Comparison of ENCODE assay signal across 8 mouse cellular contexts in genomic region chr5:75044310-75044904, GRCm38 (mm10). TPM values are rescaled to one million over a fixed set of nuclear protein-coding genes. Genes with fewer than 3 reads are reported as not detected.
A peak's percentile ranks its signal among the peaks of the same experiment; 100 is the strongest.
DNase-seq lines count a peak whose midpoint lies in the region; ATAC-seq lines count a peak whose summit lies in the region.

Chic2 (minus strand) TSS chr5:75044774.

- peak within 1 kb of the TSS; percentile 100 for H3K4me3 ChIP-seq in brown adipose tissue, adult 24 weeks (ENCODE audit: insufficient read depth, low read depth, low read length)
- peak within 1 kb of the TSS; percentile 96 to 99 for H3K4me3 ChIP-seq in heart, embryonic 14.5 days (ENCODE audit: control insufficient read depth in 1 of 2, insufficient read depth in 1 of 2, low read depth in 1 of 2, low read length in 2 of 2)
- peak within 1 kb of the TSS; percentile 94 for H3K4me3 ChIP-seq in liver, embryonic 13.5 days (replicated peaks)
- peak within 1 kb of the TSS; percentile 97 for H3K4me3 ChIP-seq in stomach, embryonic 14.5 days (ENCODE audit: low read depth, low read length)

- peak within 1 kb of the TSS; percentile 86 for H3K27ac ChIP-seq in brown adipose tissue, adult 24 weeks (replicated peaks; ENCODE audit: low read depth, low read length)
- H3K27ac ChIP-seq in heart, embryonic 14.5 days (replicated peaks in 1 of 2; ENCODE audit: control insufficient read depth in 1 of 2, insufficient read depth in 1 of 2, low read depth in 2 of 2, low read length in 2 of 2) = peak within 1 kb of the TSS; percentile 76 to 84
- peak within 1 kb of the TSS; percentile 88 for H3K27ac ChIP-seq in liver, embryonic 13.5 days
- peak within 1 kb of the TSS; percentile 88 for H3K27ac ChIP-seq in stomach, embryonic 14.5 days (ENCODE audit: low read length)

- H3K27me3 ChIP-seq in heart, embryonic 14.5 days (ENCODE audit: control insufficient read depth, insufficient read depth, low read length) = no peaks in the 10 kb centered on the region
- H3K27me3 ChIP-seq in liver, embryonic 13.5 days = 0 out of 2 replicates have a peak, but pooled peaks cover 9% of the 10 kb centered on the region
- no peaks in the 10 kb centered on the region for H3K27me3 ChIP-seq in stomach, embryonic 14.5 days (ENCODE audit: control insufficient read depth, insufficient read depth, low read length)

- peak; percentile 87 for ATAC-seq in erythroid progenitor cell, adult 5-6 weeks (replicated peaks; ENCODE audit: low FRiP score, poor library complexity, severe bottlenecking)
- ATAC-seq in heart, embryonic 14.5 days (ENCODE audit: insufficient number of reproducible peaks, insufficient read depth, low FRiP score, low read depth) = peak; percentile 82
- ATAC-seq in liver, embryonic 13.5 days (ENCODE audit: low read depth) = peak; percentile 90
- ATAC-seq in stomach, embryonic 14.5 days (ENCODE audit: insufficient number of reproducible peaks, insufficient read depth, low FRiP score, low read depth) = peak; percentile 91

- H3K4me1 ChIP-seq in brown adipose tissue, adult 24 weeks (ENCODE audit: control insufficient read depth, insufficient read depth, insufficient read length, low read length) = peaks cover 14% of the 10 kb centered on the region
- peaks cover 4 to 12% of the 10 kb centered on the region in 2 experiments; a peak in 3 of 4 replicates for H3K4me1 ChIP-seq in heart, embryonic 14.5 days (ENCODE audit: control insufficient read depth in 2 of 2, insufficient read depth in 2 of 2, low read length in 2 of 2)
- H3K4me1 ChIP-seq in liver, embryonic 13.5 days (replicated peaks) = peaks cover 30% of the 10 kb centered on the region
- 0 out of 2 replicates have a peak, but pooled peaks cover 5% of the 10 kb centered on the region for H3K4me1 ChIP-seq in stomach, embryonic 14.5 days (ENCODE audit: control insufficient read depth, insufficient read depth, low read length)

- 0% methylated on average over 39 of the region's 90 CpGs for WGBS in heart, embryonic 14.5 days
- under 1% methylated on average over 79 of the region's 90 CpGs for WGBS in liver, embryonic 13.5 days (ENCODE audit: insufficient replicate concordance)
- WGBS in stomach, embryonic 14.5 days = under 1% methylated on average over 60 of the region's 90 CpGs

- peak within 1 kb of the TSS; percentile 81 for H3K4me2 ChIP-seq in heart, embryonic 14.5 days (ENCODE audit: low read length)
- H3K4me2 ChIP-seq in liver, embryonic 13.5 days = peak within 1 kb of the TSS; percentile 89
- peak within 1 kb of the TSS; percentile 87 for H3K4me2 ChIP-seq in stomach, embryonic 14.5 days (replicated peaks; ENCODE audit: low read depth, low read length)

- H3K36me3 ChIP-seq in heart, embryonic 14.5 days (ENCODE audit: control insufficient read depth, insufficient read depth, low read length) = 0 out of 2 replicates have a peak, but pooled peaks cover 2% of the 10 kb centered on the region
- H3K36me3 ChIP-seq in liver, embryonic 13.5 days = no peaks in the 10 kb centered on the region
- no peaks in the 10 kb centered on the region for H3K36me3 ChIP-seq in stomach, embryonic 14.5 days (ENCODE audit: control insufficient read depth, insufficient read depth, low read length)

- peak within 1 kb of the TSS; percentile 99 for H3K9ac ChIP-seq in heart, embryonic 14.5 days (ENCODE audit: low read length)
- peak within 1 kb of the TSS; percentile 98 for H3K9ac ChIP-seq in liver, embryonic 13.5 days
- H3K9ac ChIP-seq in stomach, embryonic 14.5 days (replicated peaks; ENCODE audit: low read depth, low read length) = peak within 1 kb of the TSS; percentile 99

- H3K9me3 ChIP-seq in heart, embryonic 14.5 days (ENCODE audit: control insufficient read depth, low read length) = no peaks in the 10 kb centered on the region
- H3K9me3 ChIP-seq in liver, embryonic 13.5 days (replicated peaks) = no peaks in the 10 kb centered on the region
- no peaks in the 10 kb centered on the region for H3K9me3 ChIP-seq in stomach, embryonic 14.5 days (ENCODE audit: control insufficient read depth, low read depth, low read length)

- DNase-seq in CD4-positive helper T cell, adult 2 months (ENCODE audit: low read depth, low spot score) = peak; percentile 86
- DNase-seq in kidney, postnatal 14 days = peak; percentile 94
- DNase-seq in liver, embryonic 13.5 days = peak; percentile 74
- peak; percentile 76 to 83 for DNase-seq in natural killer cell, adult 2 months (ENCODE audit: low spot score in 2 of 2)

RNA-seq across cellular contexts. Expression of gene Chic2, which starts in this region (rescaled TPM):
- 16.5 and 18.5 TPM in 2 replicates for polyA plus RNA-seq in brown adipose tissue, adult 24 weeks (2012; ENCODE audit: insufficient read depth, insufficient read length, missing spikeins)
- 13.8 and 17.3 TPM in 2 replicates for total RNA-seq in erythroid progenitor cell, adult 5-6 weeks (2015; ENCODE audit: low replicate concordance)
- total RNA-seq in erythroid progenitor cell, adult 5-6 weeks (2017; ENCODE audit: low replicate concordance) = 15.3 and 19.2 TPM in 2 replicates
- polyA plus RNA-seq in heart, embryonic 14.5 days (2014; fragmentation: Nextera tagmentation; extraction: Ambion mirVana) = 38.1 and 40.0 TPM in 2 replicates
- polyA plus RNA-seq in liver, embryonic 13.5 days (2015; fragmentation: Nextera tagmentation; extraction: Ambion mirVana) = 17.8 and 17.9 TPM in 2 replicates
- polyA plus RNA-seq in stomach, embryonic 14.5 days (2014; fragmentation: Nextera tagmentation; extraction: Ambion mirVana) = 42.7 and 45.1 TPM in 2 replicates

Comparison
In these comparisons a context has a peak if more than half of its experiments do, and no peak if none do; other contexts are left out.
1. Peak in every context shown above with its lines: DNase-seq, ATAC-seq, H3K4me3 ChIP-seq and H3K27ac ChIP-seq.